Mouse (Mus musculus) CH12.LX (cell line): Measurements from ENCODE around the gene Stt3b.

Experiments
- CHD2 ChIP-seq: IDR thresholded peaks from 2 replicates; pipeline ENCODE4 v1.6.1; 2011; ENCODE audit warnings: low read length, improper control_type of control experiment
- CTCF ChIP-seq, 2 experiments: IDR thresholded peaks in 1 of 2; conservative IDR thresholded peaks in 1 of 2; 2 replicates each; pipeline ENCODE4 v1.5.1; 2011 to 2012; ENCODE audit warnings: low read depth in 2 of 2, low read length in 2 of 2, improper control_type of control experiment in 1 of 2, inconsistent platforms in 1 of 2, mild to moderate bottlenecking in 1 of 2, moderate library complexity in 1 of 2
- EP300 ChIP-seq: IDR thresholded peaks from 2 replicates; pipeline ENCODE4 v1.6.1; 2011; ENCODE audit warnings: low read length, improper control_type of control experiment
- GABPA ChIP-seq: IDR thresholded peaks from 2 replicates; pipeline ENCODE4 v1.6.1; 2012; ENCODE audit warnings: low read depth, low read length, improper control_type of control experiment, inconsistent platforms; ENCODE audit not compliant: insufficient replicate concordance
- HCFC1 ChIP-seq: IDR thresholded peaks from 2 replicates; pipeline ENCODE4 v1.6.1; 2012; ENCODE audit warnings: low read depth, mild to moderate bottlenecking, inconsistent platforms, low read length, improper control_type of control experiment
- KAT2A ChIP-seq: IDR thresholded peaks from 2 replicates; pipeline ENCODE4 v1.6.1; 2012; ENCODE audit warnings: low read length, improper control_type of control experiment, inconsistent platforms; ENCODE audit not compliant: insufficient replicate concordance
- MAFK ChIP-seq: IDR thresholded peaks from 2 replicates; pipeline ENCODE4 v1.6.1; 2011; ENCODE audit warnings: low read length, improper control_type of control experiment; ENCODE audit not compliant: insufficient replicate concordance
- MXI1 ChIP-seq: IDR thresholded peaks from 2 replicates; pipeline ENCODE4 v1.6.1; 2011; ENCODE audit warnings: mild to moderate bottlenecking, low read depth, low read length, improper control_type of control experiment
- POLR2A ChIP-seq: IDR thresholded peaks from 2 replicates; pipeline ENCODE4 v1.6.1; 2011; ENCODE audit warnings: low read depth, mild to moderate bottlenecking, improper control_type of control experiment, low read length
- SMC3 ChIP-seq: IDR thresholded peaks from 2 replicates; pipeline ENCODE4 v1.6.1; 2011; ENCODE audit warnings: low read depth, low read length, improper control_type of control experiment
- UBTF ChIP-seq: IDR thresholded peaks from 2 replicates; pipeline ENCODE4 v1.6.1; 2012; ENCODE audit warnings: low read depth, mild to moderate bottlenecking, inconsistent platforms, low read length, improper control_type of control experiment, moderate library complexity
- USF1 ChIP-seq: IDR thresholded peaks from 2 replicates; pipeline ENCODE4 v1.6.1; 2014; ENCODE audit warnings: low read depth, mild to moderate bottlenecking, inconsistent platforms, low read length, improper control_type of control experiment

GRCm38 (mm10) chr9:115257733-115258286 is 52.4 kb downstream of the Stt3b start:
- TF ChIP-seq CHD2 (no peak), EP300 (no peak), CTCF (conservative IDR thresholded peaks at IDR 0.05 in 1 of 2, IDR thresholded peaks at IDR 0.05 in 1 of 2; ENCODE audit: low read depth in 2 of 2, low read length in 2 of 2) (no peak), MXI1 (no peak), MAFK (no peak), POLR2A (no peak), KAT2A (no peak), GABPA (no peak), USF1 (no peak), UBTF (no peak), SMC3 (no peak), HCFC1 (no peak)
